Mouse (Mus musculus): ENCODE data around the gene Flywch1. TPM values are rescaled to one million over a fixed set of nuclear protein-coding genes. Genes with fewer than 3 reads are reported as not detected.

Flywch1 gene
- total and polyA plus RNA-seq, 3 experiments: 18.8 to 28.3 (median 23.4) TPM

DNA sequence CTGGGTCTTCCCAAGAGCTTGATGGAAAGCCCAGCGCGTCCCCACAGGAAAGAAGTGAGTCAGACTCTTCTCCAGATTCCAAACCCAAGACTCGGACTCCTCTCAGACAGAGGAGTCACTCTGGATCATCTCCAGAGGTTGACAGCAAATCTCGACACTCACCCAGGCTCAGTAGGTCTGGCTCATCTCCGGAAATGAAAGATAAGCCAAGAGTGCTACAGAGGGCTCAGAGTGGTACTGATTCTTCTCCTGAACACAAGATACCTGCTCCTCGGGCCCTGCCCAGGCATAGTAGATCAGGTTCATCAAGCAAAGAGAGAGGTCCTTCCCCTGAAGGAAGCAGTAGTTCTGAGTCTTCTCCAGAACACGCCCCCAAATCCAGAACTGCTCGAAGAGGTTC lies 47.2 kb upstream of the Flywch1 start:
- Histone ChIP-seq H3K36me3 (replicated peaks in 1 of 2; ENCODE audit: control insufficient read depth in 1 of 2, insufficient read depth in 1 of 2, low read length in 1 of 2) (peaks cover 96 to 99% of the 10 kb centered on the region in 2 experiments), H3K4me1 (ENCODE audit: control insufficient read depth in 1 of 2, insufficient read depth in 2 of 2) (peaks cover 0 to 9% of the 10 kb centered on the region in 2 experiments; a peak in 1 of 4 replicates), H3K4me3 (replicated peaks in 1 of 3; ENCODE audit: low read depth in 2 of 3, low read length in 2 of 3, poor library complexity in 1 of 3) (no peak overlapping the region), H3K4me2 (ENCODE audit: insufficient read depth, low read depth, poor library complexity, severe bottlenecking) (no peak overlapping the region), H3K9ac (ENCODE audit: insufficient read depth, low read depth) (no peak overlapping the region), H3K9me3 (replicated peaks; ENCODE audit: low read length) (peaks cover 5% of the 10 kb centered on the region), H3K27ac (ENCODE audit: insufficient read depth, low read depth) (no peak overlapping the region), H3K79me2 (replicated peaks; ENCODE audit: control insufficient read depth, extremely low read depth, insufficient read depth, poor library complexity, severe bottlenecking) (peaks cover 35% of the 10 kb centered on the region), H3K27me3 (replicated peaks) (no peaks in the 10 kb centered on the region)
- no peak for DNase-seq (ENCODE audit: extremely low read depth)
- TF ChIP-seq POLR2AphosphoS2 (IDR thresholded peaks at IDR 0.05; ENCODE audit: low read depth, low read length) (peak; percentile 54; the same call in 1 of the 2 replicates), POLR2A (IDR thresholded peaks at IDR 0.05; ENCODE audit: low read depth, low read length) (peak; percentile 31; the same call in 1 of the 2 replicates), ZC3H11A (IDR thresholded peaks at IDR 0.05; ENCODE audit: low read depth, low read length) (no peak)
- dilution Hi-C loops (cut with MboI; ENCODE audit: extremely low pct_ligation_motif_present, extremely low pct_unique_long_range_greater_than_20kb, low sequenced_read_pairs) (no loop called here), in situ Hi-C loops (cut with MboI; ENCODE audit: low pct_ligation_motif_present, low pct_unique_long_range_greater_than_20kb, low sequenced_read_pairs) (no loop called here)

DNA sequence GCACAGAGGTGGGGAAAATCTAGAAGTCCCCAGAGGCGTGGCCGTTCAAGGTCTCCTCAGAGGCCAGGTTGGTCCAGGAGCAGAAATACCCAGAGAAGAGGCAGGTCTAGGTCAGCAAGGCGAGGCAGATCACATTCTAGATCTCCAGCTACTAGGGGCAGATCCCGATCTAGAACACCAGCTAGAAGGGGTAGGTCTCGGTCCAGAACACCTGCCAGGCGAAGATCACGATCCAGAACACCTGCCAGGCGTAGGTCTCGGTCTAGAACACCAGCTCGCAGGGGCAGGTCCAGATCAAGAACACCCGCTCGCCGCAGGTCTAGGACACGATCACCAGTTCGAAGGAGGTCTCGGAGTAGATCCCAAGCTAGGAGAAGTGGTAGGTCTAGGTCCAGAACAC lies 44.2 kb upstream of the Flywch1 start:
- in situ Hi-C loops (cut with MboI; ENCODE audit: low pct_ligation_motif_present, low pct_unique_long_range_greater_than_20kb, low sequenced_read_pairs) (no loop called here), dilution Hi-C loops (cut with MboI; ENCODE audit: extremely low pct_ligation_motif_present, extremely low pct_unique_long_range_greater_than_20kb, low sequenced_read_pairs) (no loop called here)
- Histone ChIP-seq H3K4me2 (ENCODE audit: insufficient read depth, low read depth, poor library complexity, severe bottlenecking) (no peak overlapping the region), H3K79me2 (replicated peaks; ENCODE audit: control insufficient read depth, extremely low read depth, insufficient read depth, poor library complexity, severe bottlenecking) (peaks cover 54% of the 10 kb centered on the region), H3K4me1 (ENCODE audit: control insufficient read depth in 1 of 2, insufficient read depth in 2 of 2) (0 out of 4 replicates have a peak, but pooled peaks cover 0 to 6% of the 10 kb centered on the region in 2 experiments), H3K9me3 (replicated peaks; ENCODE audit: low read length) (peaks cover 5% of the 10 kb centered on the region), H3K27ac (ENCODE audit: insufficient read depth, low read depth) (no peak overlapping the region), H3K36me3 (replicated peaks in 1 of 2; ENCODE audit: control insufficient read depth in 1 of 2, insufficient read depth in 1 of 2, low read length in 1 of 2) (peaks cover 84 to 99% of the 10 kb centered on the region in 2 experiments), H3K9ac (ENCODE audit: insufficient read depth, low read depth) (no peak overlapping the region), H3K27me3 (replicated peaks) (no peaks in the 10 kb centered on the region), H3K4me3 (replicated peaks in 1 of 3; ENCODE audit: low read depth in 2 of 3, low read length in 2 of 3, poor library complexity in 1 of 3) (no peak overlapping the region)
- no peak for TF ChIP-seq NRF1 (IDR thresholded peaks at IDR 0.05; ENCODE audit: low read depth, low read length)
- TF ChIP-seq RCOR1 (conservative IDR thresholded peaks at IDR 0.05; ENCODE audit: low read depth, low read length): no peak
- TF ChIP-seq ZMIZ1 (IDR thresholded peaks at IDR 0.05; ENCODE audit: low read depth, low read length): no peak
- no peak for TF ChIP-seq ZKSCAN1 (IDR thresholded peaks at IDR 0.05; ENCODE audit: borderline replicate concordance, low read depth, low read length)
- no peak for TF ChIP-seq POLR2AphosphoS2 (IDR thresholded peaks at IDR 0.05; ENCODE audit: low read depth, low read length)
- DNase-seq (ENCODE audit: extremely low read depth): no peak

- Histone ChIP-seq H3K79me2 (replicated peaks; ENCODE audit: control insufficient read depth, extremely low read depth, insufficient read depth, poor library complexity, severe bottlenecking) (peaks cover 90% of the 10 kb centered on the region), H3K27me3 (replicated peaks) (no peaks in the 10 kb centered on the region), H3K9me3 (replicated peaks; ENCODE audit: low read length) (no peaks in the 10 kb centered on the region), H3K4me3 (replicated peaks in 1 of 3; ENCODE audit: low read depth in 2 of 3, low read length in 2 of 3, poor library complexity in 1 of 3) (no peak overlapping the region), H3K27ac (ENCODE audit: insufficient read depth, low read depth) (no peak overlapping the region), H3K36me3 (replicated peaks in 1 of 2; ENCODE audit: control insufficient read depth in 1 of 2, insufficient read depth in 1 of 2, low read length in 1 of 2) (peaks cover 43 to 66% of the 10 kb centered on the region in 2 experiments), H3K4me1 (ENCODE audit: control insufficient read depth in 1 of 2, insufficient read depth in 2 of 2) (peaks cover 0 to 15% of the 10 kb centered on the region in 2 experiments; a peak in 2 of 4 replicates), H3K9ac (ENCODE audit: insufficient read depth, low read depth) (no peak overlapping the region), H3K4me2 (ENCODE audit: insufficient read depth, low read depth, poor library complexity, severe bottlenecking) (0 out of 2 replicates have a peak overlapping the region, but pooled peaks have one; percentile 14)
- in situ Hi-C loops (cut with MboI; ENCODE audit: low pct_ligation_motif_present, low pct_unique_long_range_greater_than_20kb, low sequenced_read_pairs) (loop anchor here (5.0 kb wide), 1 partner anchor 36 kb away; the partner anchor contains the start of gene Flywch1), dilution Hi-C loops (cut with MboI; ENCODE audit: extremely low pct_ligation_motif_present, extremely low pct_unique_long_range_greater_than_20kb, low sequenced_read_pairs) (no loop called here)
- TF ChIP-seq NELFE (IDR thresholded peaks at IDR 0.05; ENCODE audit: low read depth, low read length): no peak
- no peak for TF ChIP-seq MXI1 (IDR thresholded peaks at IDR 0.05; ENCODE audit: low read depth, low read length)
- no peak for TF ChIP-seq RCOR1 (conservative IDR thresholded peaks at IDR 0.05; ENCODE audit: low read depth, low read length)
- no peak for TF ChIP-seq TBP (conservative IDR thresholded peaks at IDR 0.05; ENCODE audit: low read depth, low read length)
- TF ChIP-seq RAD21 (IDR thresholded peaks at IDR 0.05; ENCODE audit: low read depth, low read length): no peak
- TF ChIP-seq GABPA (IDR thresholded peaks at IDR 0.05; ENCODE audit: insufficient replicate concordance, low read depth, low read length): no peak
- no peak for TF ChIP-seq CHD2 (IDR thresholded peaks at IDR 0.05; ENCODE audit: low read length)
- TF ChIP-seq E2F4 (IDR thresholded peaks at IDR 0.05; ENCODE audit: insufficient replicate concordance, low read depth, low read length): no peak
- TF ChIP-seq EP300 (IDR thresholded peaks at IDR 0.05; ENCODE audit: low read length): no peak
- TF ChIP-seq ZNF384 (IDR thresholded peaks at IDR 0.05; ENCODE audit: low read depth, low read length): no peak
- TF ChIP-seq USF1 (IDR thresholded peaks at IDR 0.05; ENCODE audit: low read depth, low read length): no peak
- TF ChIP-seq JUN (IDR thresholded peaks at IDR 0.05; ENCODE audit: insufficient read depth, low read depth, low read length): no peak
- TF ChIP-seq NRF1 (IDR thresholded peaks at IDR 0.05; ENCODE audit: low read depth, low read length): no peak
- TF ChIP-seq USF2 (conservative IDR thresholded peaks at IDR 0.05; ENCODE audit: low read depth, low read length): no peak
- no peak for DNase-seq (ENCODE audit: extremely low read depth)
These were observed 36.5 kb upstream of the Flywch1 start for GRCm38 (mm10) chr17:23807918-23808317.
